Mouse (Mus musculus) MEL (cell line): ENCODE measurements around the gene Polr1d.

ENCODE experiments used
- CTCF ChIP-seq, 3 experiments: IDR thresholded peaks in 2 of 3; conservative IDR thresholded peaks in 1 of 3; 2 replicates each; pipeline ENCODE4 v1.5.1; 2011 to 2012; ENCODE audit warnings: low read length in 3 of 3, low read depth in 2 of 3, mild to moderate bottlenecking in 2 of 3, improper control_type of control experiment in 1 of 3, inconsistent platforms in 1 of 3, mixed read lengths in 1 of 3, moderate library complexity in 1 of 3; ENCODE audit not compliant: control insufficient read depth in 1 of 3, insufficient read depth in 1 of 3, poor library complexity in 1 of 3, severe bottlenecking in 1 of 3
- EP300 ChIP-seq, 2 experiments: IDR thresholded peaks; 2 replicates each; pipeline ENCODE4 v1.6.1; 2011; ENCODE audit warnings: improper control_type of control experiment in 2 of 2, low read length in 2 of 2, low read depth in 1 of 2, mild to moderate bottlenecking in 1 of 2
- MAFK ChIP-seq: IDR thresholded peaks from 2 replicates; pipeline ENCODE4 v1.6.1; 2011; ENCODE audit warnings: low read depth, mild to moderate bottlenecking, low read length, improper control_type of control experiment, borderline replicate concordance
- MEF2A ChIP-seq: IDR thresholded peaks from 2 replicates; pipeline ENCODE4 v1.6.1; 2014; ENCODE audit warnings: low read depth, mild to moderate bottlenecking, inconsistent platforms, low read length, improper control_type of control experiment; ENCODE audit not compliant: poor library complexity, insufficient replicate concordance, severe bottlenecking; ENCODE audit errors: extremely low read depth
- MYB ChIP-seq: IDR thresholded peaks from 2 replicates; pipeline ENCODE4 v1.6.1; 2011; ENCODE audit warnings: mild to moderate bottlenecking, low read depth, low read length, improper control_type of control experiment
- POLR2A ChIP-seq, 2 experiments: IDR thresholded peaks; 2 replicates each; pipeline ENCODE4 v1.6.1; 2011 to 2012; ENCODE audit warnings: low read length in 2 of 2, mild to moderate bottlenecking in 2 of 2, control low read depth in 1 of 2, improper control_type of control experiment in 1 of 2, low read depth in 1 of 2, moderate library complexity in 1 of 2; ENCODE audit not compliant: control insufficient read depth in 1 of 2, insufficient read depth in 1 of 2, poor library complexity in 1 of 2
- POLR2AphosphoS2 ChIP-seq: IDR thresholded peaks from 2 replicates; pipeline ENCODE4 v1.6.1; 2011; ENCODE audit warnings: low read length, improper control_type of control experiment
- RCOR1 ChIP-seq: IDR thresholded peaks from 2 replicates; pipeline ENCODE4 v1.6.1; 2012; ENCODE audit warnings: low read depth, mild to moderate bottlenecking, inconsistent platforms, low read length, improper control_type of control experiment
- TCF12 ChIP-seq: IDR thresholded peaks from 2 replicates; pipeline ENCODE4 v1.6.1; 2014; ENCODE audit warnings: low read depth, mild to moderate bottlenecking, inconsistent platforms, low read length, improper control_type of control experiment, moderate library complexity
- ZKSCAN1 ChIP-seq: IDR thresholded peaks from 2 replicates; pipeline ENCODE4 v1.6.1; 2012; ENCODE audit warnings: low read depth, mild to moderate bottlenecking, inconsistent platforms, low read length, improper control_type of control experiment, moderate library complexity

- TF ChIP-seq EP300 (IDR thresholded peaks at IDR 0.05; ENCODE audit: low read depth in 1 of 2, low read length in 2 of 2) (no peak), POLR2A (IDR thresholded peaks at IDR 0.05; ENCODE audit: control insufficient read depth in 1 of 2, insufficient read depth in 1 of 2, low read depth in 1 of 2, low read length in 2 of 2, poor library complexity in 1 of 2) (no peak), RCOR1 (no peak), MAFK (no peak), MEF2A (no peak), POLR2AphosphoS2 (no peak), CTCF (IDR thresholded peaks at IDR 0.05 in 2 of 3, conservative IDR thresholded peaks at IDR 0.05 in 1 of 3; ENCODE audit: control insufficient read depth in 1 of 3, insufficient read depth in 1 of 3, low read depth in 2 of 3, low read length in 3 of 3, poor library complexity in 1 of 3, severe bottlenecking in 1 of 3) (no peak), ZKSCAN1 (no peak), MYB (no peak), TCF12 (no peak)
Measured at GRCm38 (mm10) chr5:147134341-147135088, 57.7 kb downstream of the Polr1d start.
